18 mouse cellular contexts compared by ENCODE assay signal in the genomic region with DNA sequence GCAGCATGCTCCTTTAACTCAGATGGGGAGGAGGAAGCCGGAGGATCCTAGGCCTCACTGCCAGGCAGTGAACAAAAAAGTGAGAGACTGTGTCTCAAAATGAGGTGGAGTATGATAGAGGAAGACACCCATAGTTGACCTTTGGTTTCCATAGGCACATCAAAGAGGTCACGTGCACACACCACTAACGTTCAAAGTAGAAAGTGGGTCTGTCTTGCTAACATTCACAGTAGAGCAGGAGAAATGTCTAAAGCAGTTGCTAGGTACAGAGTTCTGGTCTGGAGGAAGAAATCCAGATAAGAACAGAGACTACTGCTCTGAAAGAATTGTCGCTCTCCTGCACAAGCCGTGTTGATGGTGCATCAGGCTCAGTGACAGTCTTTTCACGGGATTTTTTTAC. TPM values are rescaled to one million over a fixed set of nuclear protein-coding genes. Genes with fewer than 3 reads are reported as not detected.
"Had no signal": no experiment of that assay in that cellular context is flagged by ENCODE, and none has a peak within 500 bp of the region (broad histone marks: within the 10 kb centered on the region; RNA-seq: fewer than 3 reads in every experiment).

No protein-coding gene starts in this region.

- H3K36me3 ChIP-seq: limb, embryonic 12.5 days; liver, embryonic 13.5 days; lung, embryonic 15.5 days; midbrain, embryonic 12.5 days; neural tube, embryonic 12.5 days; stomach, embryonic 15.5 days had no signal

- H3K27ac ChIP-seq: kidney, postnatal 0 days; liver, embryonic 13.5 days; lung, embryonic 15.5 days; macrophage; midbrain, embryonic 12.5 days; neural tube, embryonic 12.5 days; stomach, embryonic 15.5 days had no signal

- H3K27me3 ChIP-seq: limb, embryonic 12.5 days; liver, embryonic 13.5 days; lung, embryonic 15.5 days; megakaryocyte, embryonic 14.5 days; midbrain, embryonic 12.5 days; neural tube, embryonic 12.5 days; stomach, embryonic 15.5 days had no signal

- H3K4me2 ChIP-seq: limb, embryonic 12.5 days; liver, embryonic 13.5 days; lung, embryonic 15.5 days; midbrain, embryonic 12.5 days; neural tube, embryonic 12.5 days; stomach, embryonic 15.5 days had no signal

- H3K9ac ChIP-seq: limb, embryonic 12.5 days; liver, embryonic 13.5 days; liver, postnatal 0 days; lung, embryonic 15.5 days; midbrain, embryonic 12.5 days; neural tube, embryonic 12.5 days; stomach, embryonic 15.5 days had no signal

- H3K4me1 ChIP-seq: midbrain, embryonic 12.5 days; neural tube, embryonic 12.5 days had no signal

- DNase-seq: kidney, adult 2 months; layer of hippocampus, adult 9-11 months; layer of hippocampus, postnatal 36 days; liver; liver, embryonic 13.5 days; liver, postnatal 0 days; lung, postnatal 14 days; spleen, adult 18-20 months; thymus, adult 2 months; thymus, postnatal 25 days had no signal

- H3K4me3 ChIP-seq: limb, embryonic 12.5 days; liver, embryonic 13.5 days; lung, embryonic 15.5 days; megakaryocyte, embryonic 14.5 days; midbrain, embryonic 12.5 days; neural tube, embryonic 12.5 days; stomach, embryonic 15.5 days had no signal

- H3K9me3 ChIP-seq: limb, embryonic 12.5 days; liver, embryonic 13.5 days; lung, embryonic 15.5 days; megakaryocyte, embryonic 14.5 days; midbrain, embryonic 12.5 days; neural tube, embryonic 12.5 days; stomach, embryonic 15.5 days had no signal

- ATAC-seq: liver, postnatal 0 days had no signal

RNA-seq across cellular contexts. Expression of a gene that starts 50.2 kb away (rescaled TPM):
- total RNA-seq: layer of hippocampus, postnatal 36 days had no signal
